Mouse (Mus musculus): ENCODE results near the gene Ccl22.

Gene Ccl22

DNA sequence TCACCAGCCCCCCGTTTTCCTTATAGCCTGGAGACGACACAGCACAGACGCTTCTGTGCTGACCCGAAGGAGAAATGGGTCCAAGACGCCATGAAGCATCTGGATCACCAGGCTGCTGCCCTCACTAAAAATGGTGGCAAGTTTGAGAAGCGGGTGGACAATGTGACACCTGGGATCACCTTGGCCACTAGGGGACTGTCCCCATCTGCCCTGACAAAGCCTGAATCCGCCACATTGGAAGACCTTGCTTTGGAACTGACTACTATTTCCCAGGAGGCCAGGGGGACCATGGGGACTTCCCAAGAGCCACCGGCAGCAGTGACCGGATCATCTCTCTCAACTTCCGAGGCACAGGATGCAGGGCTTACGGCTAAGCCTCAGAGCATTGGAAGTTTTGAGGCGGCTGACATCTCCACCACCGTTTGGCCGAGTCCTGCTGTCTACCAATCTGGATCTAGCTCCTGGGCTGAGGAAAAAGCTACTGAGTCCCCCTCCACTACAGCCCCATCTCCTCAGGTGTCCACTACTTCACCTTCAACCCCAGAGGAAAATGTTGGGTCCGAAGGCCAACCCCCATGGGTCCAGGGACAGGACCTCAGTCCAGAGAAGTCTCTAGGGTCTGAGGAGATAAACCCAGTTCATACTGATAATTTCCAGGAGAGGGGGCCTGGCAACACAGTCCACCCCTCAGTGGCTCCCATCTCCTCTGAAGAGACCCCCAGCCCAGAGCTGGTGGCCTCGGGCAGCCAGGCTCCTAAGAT is 34.3 kb downstream of the Ccl22 start:
- no peak for DNase-seq

GRCm38 (mm10) chr8:94780491-94781154 is 35.2 kb downstream of the Ccl22 start:
- no peak for DNase-seq

- DNase-seq = no peak
These were observed 35.9 kb downstream of the Ccl22 start for GRCm38 (mm10) chr8:94781155-94781837.

DNA sequence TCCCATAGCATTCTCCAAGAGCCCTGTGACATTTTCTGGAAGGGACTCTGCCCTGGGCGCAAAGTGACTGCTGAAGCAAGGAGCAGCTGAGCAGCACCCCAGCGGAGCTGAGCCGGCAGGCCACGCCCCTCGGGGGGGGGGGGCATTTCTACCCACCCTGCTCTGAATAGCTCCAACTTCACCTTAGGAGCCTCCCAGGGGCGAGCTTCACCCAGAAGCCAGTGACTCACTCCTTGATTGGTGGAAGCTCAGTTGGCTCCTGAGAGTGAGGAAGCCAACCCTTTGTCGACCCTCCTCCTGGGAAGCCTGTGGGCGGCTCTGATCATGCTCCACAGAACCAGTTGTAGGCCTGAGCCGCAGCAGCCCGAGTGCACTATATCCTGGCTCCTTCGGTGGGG is 36.4 kb downstream of the Ccl22 start:
- DNase-seq = no peak

DNA sequence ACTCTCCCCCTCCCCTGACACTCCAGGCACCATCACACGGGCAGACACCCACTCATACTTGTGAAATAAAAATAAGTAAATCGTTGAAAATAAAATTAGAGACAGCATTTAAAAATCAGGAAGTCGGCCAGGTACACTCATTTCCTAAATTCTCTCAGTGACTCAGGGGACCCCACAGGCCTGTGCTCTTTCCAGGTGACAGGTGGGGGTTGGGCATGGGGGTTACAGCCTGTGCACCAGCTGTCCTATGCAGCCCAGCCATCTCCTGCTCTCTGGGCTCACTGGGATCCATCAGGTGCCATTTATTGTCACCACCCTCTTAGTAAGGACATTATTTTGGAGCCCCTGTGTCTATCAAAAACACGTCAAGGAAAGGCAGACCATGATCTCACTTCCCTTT is 38.5 kb downstream of the Ccl22 start:
- DNase-seq = no peak

- DNase-seq = peak; percentile 45 to 51
These were observed 40.0 kb downstream of the Ccl22 start for GRCm38 (mm10) chr8:94785247-94785985.

DNA sequence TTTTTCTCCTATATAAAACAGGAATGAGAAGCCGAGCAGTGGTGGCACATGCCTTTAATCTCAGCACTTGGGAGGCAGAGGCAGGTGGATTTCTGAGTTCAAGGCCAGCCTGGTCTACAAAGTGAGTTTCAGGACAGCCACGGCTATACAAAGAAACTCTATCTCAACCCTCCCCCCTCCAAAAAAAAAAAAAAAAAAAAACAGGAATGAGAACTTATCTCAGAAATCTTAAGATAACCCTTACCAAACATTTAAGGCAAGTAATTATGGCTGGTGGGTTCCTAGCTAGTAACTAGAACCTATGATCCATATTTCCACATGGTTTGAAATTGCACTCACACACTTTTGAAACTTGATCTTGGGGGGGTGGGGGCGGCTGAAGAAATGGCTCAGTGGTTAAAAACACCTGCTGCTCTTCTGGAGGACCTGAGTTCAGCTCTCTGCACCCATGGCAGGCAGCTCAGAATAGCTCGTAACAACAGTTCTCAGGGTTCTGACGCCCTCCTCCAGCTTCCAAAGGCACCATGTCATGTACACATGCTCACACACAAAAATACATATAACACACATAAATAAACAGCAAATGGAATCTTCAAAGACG is 40.7 kb downstream of the Ccl22 start:
- DNase-seq = no peak

DNA sequence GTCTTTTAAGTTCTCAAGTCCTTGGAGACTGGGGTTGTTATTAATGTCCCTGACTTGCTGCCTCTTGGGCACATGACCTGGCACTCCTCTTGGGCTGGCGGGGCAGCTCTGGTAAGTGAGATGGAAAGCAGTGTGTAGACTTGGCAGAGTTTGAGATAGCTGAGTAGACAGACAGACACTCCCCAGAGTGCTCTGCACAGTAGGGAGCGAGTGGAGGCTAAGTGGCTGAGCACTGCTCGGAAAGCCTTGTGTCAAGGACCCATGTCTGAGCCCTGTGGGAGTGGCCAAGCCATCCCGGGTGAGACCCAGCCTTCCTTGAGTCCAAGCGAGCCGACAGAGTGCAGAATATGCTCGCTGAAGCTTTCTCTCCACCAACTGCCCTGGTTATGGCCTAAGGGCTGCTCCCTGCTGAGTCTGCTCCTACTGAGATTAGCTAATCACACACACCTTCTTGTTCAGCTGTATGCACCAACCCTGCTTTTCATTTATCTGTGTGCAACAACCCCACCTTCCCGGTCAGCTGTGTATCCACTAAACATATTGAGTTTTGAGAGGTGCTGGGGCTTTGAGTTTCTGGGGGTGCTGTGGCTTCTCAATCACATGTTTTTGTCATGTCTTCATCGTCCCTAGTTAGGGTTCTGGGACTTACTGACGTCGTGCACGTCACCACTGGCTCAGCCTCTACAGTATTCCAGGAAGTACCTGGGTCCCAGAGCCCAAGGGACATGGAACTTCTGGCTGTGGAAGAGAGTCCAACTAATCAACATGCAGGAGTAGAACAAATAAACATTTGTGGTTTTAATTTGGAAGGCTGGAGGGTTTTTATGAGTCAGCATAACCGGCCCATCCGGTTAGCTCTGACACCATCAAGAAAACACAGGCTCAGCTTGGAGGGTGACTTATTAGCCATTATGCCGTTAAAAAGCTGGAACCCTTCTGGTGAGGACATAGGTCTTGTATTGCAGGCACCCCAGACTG is 42.4 kb downstream of the Ccl22 start:
- no peak for DNase-seq

DNA sequence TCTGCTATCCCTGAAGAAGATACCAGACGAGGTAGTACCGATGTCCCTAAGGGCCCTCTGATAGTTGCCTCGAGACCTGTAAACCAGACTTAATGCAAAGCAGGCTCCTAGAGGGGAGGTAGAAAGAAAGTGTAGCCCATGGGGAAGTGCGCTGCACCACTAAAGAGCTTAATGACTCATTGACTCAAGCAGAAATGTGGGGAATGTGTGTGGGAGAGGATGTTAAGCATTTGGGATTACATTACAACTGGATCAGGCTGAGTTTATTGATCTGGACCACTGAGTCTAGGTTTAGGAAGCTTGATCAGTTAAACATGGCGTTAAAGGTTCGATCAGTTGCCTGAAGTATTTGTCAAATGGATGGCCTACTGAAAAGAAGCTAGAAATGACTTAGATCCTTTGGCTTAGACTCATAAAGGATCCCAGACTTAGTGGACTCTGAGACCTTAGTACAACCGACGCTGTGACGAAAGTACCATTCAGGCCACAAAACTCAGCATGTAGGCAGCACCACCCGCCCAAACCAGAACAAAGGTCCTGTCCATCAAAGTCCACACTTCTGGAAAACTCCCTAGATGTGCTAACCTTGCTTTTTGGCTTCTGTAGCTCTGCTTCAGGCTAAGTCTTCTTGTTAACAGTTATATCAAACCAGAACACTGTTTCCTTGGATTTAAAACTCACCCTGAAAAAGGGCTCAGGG is 44.0 kb downstream of the Ccl22 start:
- no peak for DNase-seq

GRCm38 (mm10) chr8:94794368-94794767 is 49.0 kb downstream of the Ccl22 start:
- no peak for DNase-seq

DNA sequence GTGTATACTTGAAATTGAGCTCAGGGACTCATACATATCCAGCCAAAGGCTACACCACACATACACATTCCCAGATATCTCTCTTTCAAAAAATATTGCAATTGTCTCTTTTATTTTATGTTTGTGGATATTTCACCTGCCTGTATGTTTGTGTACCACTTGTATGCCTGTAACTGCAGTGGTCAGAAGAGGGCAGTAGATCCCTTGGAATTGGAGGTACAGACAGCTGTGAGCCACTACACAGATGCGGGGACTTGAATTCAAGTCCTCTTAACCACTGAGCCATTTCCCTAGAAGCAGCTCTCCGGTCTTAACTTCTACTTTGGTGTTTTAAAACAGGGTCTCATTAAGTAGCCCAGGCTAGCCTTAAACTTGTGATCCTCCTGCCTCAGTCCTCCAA is 49.4 kb downstream of the Ccl22 start:
- DNase-seq = no peak

DNA sequence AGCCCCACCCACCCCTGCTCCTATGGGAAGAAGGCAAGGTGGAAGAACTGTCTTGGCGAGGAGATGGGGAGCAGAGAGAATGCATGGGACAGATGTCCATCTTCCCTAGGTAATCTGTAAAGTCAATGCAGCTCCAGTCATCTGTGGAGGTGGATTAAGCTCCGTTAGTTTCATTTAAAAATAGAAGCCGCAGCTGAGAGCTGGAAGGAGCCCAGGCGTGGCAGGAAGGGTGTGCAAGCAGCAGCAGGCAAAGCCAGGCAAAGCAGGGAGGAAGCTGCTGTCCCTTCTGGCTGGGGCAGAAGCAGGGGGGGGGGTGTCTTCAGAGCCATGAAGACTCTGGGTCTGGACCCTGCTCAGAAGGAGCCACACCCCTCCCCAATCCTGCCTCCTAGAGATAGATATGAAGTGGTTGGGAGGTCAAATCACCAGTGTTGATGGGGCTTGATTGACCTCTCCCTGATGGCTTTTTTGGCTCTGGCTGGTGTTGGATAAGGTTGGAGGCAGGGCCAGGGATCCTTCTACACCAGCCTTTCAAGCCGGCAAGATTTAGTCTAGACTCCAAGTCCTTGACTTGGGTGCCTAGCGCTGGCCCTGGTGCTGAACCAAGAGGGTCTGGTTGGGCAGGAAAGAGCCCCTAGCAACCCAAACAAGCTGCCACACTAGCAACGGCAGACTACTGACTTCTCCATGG is 55.0 kb downstream of the Ccl22 start:
- no peak for DNase-seq

Data from thymus, postnatal 36 days (tissue).